Mouse (Mus musculus) activated CD4-positive, CD25-positive, alpha-beta regulatory T cell, adult 4 months (primary cell): ENCODE measurements at regions not wholly inside any gene's neighbourhood (a gene's known extent, or its start where the extent isn't known, plus 50 kb on each side); places are given as distances from the start of the nearest gene placed in this dataset.

Source experiments
- ATAC-seq: one replicate; pipeline ENCODE4 v1.8.0; 2017

GRCm38 (mm10) chr2:117924877-117925276, 186.8 kb upstream of the Thbs1 start:
- ATAC-seq, result no peak

- no peak for ATAC-seq
Measured at GRCm38 (mm10) chr2:117925412-117925811, 186.3 kb upstream of the Thbs1 start.

DNA sequence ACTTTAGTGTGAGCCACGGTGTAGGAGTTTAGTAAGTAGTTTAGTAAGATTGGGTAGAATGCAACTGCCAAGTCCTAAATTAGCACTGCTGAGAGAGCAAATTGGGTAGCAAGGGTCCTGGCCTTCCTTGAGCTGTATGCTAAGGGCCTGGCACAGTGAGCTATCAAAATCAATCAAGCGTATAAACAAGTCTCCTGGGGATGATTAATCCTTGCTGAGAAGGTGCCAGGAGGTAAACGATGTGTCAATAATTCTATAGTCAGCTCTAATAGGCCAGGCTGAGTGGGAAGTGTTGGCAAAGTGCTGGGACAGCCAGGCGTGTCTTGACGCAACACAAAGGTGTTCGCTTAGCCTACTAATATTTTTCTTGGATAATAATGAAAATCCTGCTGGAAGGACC, 183.6 kb upstream of the Thbs1 start:
- no peak for ATAC-seq

DNA sequence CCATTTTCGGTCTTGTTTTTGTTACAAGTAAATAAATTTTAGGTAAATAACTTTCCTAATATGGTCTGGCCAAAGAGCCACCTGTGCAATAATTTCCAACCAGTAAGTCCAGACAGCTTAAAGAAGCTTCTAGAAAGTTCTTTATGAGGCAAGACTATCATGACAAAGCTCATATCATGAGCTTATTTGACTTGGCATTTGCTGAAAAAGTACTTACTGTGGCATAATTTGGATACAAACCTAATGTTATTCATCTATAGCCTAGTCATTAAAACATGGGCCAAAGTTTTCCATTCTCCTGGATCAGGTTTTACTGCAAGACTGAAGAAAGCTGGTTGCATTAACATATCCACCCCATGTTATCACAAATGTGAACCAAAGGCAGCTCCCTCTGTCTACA, 182.1 kb upstream of the Thbs1 start:
- no peak for ATAC-seq

DNA sequence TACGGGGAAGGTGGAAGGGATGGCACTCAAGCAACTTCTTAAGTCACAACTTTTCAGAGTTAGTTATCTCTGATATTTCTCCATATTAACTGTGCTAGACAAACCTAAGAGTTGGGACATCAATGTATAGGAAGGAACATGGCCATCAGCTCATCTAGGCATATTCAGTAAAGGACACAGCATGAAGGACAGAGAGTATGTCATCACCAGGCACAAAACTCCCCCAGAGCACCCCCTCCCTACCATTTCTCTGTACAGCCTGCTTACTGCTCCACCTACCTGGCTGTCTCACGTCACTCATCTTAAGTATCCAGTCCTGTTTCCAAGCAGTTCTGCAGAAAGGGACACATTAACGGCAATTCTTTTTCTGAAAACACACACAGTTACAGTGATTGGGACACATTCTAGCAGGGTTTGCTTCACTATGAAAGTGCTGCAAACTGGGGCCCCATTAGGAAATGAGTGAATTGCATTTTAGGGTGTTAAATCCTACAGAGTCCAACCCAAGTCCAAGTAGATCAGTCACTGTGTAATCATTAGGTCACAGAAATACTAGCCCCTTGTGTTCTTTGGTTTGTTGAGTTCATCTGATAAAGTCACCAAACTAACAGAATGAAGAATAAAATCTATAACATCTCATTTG, 180.7 kb upstream of the Thbs1 start:
- ATAC-seq, result no peak

DNA sequence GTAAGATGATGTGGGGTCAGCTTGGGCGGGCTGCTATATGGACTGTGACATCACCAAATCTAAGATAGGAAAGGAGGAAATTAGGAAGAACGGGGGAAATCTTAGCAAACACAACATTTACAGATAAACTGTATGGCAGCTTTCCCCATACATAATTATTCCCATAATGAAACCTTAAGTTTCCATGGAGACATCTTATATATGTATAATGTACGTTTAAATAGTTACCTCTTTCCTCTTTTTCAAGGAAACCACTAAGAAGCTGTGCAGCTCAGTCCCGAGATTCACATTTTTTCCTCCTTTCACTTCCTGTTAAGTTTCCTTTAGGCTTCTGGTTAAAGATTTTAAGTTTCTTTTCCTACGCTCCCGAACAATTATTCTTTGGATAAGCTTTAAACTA, 175.1 kb upstream of the Thbs1 start:
- no peak for ATAC-seq

GRCm38 (mm10) chr2:117938283-117939049, 173.2 kb upstream of the Thbs1 start:
- ATAC-seq, result no peak

GRCm38 (mm10) chr2:117941517-117942096, 170.1 kb upstream of the Thbs1 start:
- ATAC-seq, result no peak

GRCm38 (mm10) chr2:117943666-117944065, 168.0 kb upstream of the Thbs1 start:
- ATAC-seq, result no peak

DNA sequence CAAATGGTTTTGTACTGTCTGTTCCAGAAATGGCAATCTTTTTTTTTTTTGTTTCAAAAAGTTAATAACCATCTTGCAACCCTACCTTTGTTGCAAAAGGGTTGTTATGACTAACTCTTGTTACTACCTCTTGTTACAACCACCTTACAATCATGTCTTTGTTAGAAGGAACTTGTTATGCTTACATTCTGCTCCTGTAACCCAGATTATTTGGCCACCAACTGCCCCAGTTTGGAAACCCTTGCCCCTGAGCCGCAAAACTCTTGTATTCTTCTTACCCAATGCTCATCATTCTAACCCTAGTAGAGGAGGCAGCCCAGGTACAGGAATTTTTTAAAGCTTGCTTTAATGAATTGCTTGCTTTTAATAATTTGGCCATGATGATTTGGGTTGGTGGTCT, 167.4 kb upstream of the Thbs1 start:
- ATAC-seq, result no peak

GRCm38 (mm10) chr2:117944942-117945341, 166.7 kb upstream of the Thbs1 start:
- no peak for ATAC-seq

- no peak for ATAC-seq
Measured at GRCm38 (mm10) chr2:117950431-117951336, 161.0 kb upstream of the Thbs1 start.

GRCm38 (mm10) chr2:117951337-117951718, 160.3 kb upstream of the Thbs1 start:
- no peak for ATAC-seq

GRCm38 (mm10) chr2:117958737-117959136, 152.9 kb upstream of the Thbs1 start:
- ATAC-seq, result no peak

GRCm38 (mm10) chr2:117959440-117959839, 152.2 kb upstream of the Thbs1 start:
- ATAC-seq, result no peak

DNA sequence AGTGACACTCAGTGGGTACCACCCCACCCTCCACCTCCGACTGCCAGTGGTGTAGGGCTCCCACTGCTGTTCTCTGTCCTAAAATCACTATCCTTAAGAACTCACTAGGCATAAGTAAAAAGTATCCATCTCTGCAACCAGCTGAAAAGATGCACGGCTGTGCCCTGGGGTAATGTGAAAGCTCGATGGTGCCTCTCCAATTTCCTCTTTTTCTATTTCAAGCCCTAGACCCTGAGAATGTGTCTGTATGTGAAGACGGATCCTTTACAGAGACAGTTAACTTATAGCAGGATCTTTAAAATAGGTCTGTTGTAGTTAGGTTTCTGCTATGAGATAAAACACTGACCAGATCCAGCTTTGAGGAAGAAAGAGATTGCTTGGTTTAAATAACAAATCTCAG, 149.1 kb upstream of the Thbs1 start:
- ATAC-seq, result no peak

DNA sequence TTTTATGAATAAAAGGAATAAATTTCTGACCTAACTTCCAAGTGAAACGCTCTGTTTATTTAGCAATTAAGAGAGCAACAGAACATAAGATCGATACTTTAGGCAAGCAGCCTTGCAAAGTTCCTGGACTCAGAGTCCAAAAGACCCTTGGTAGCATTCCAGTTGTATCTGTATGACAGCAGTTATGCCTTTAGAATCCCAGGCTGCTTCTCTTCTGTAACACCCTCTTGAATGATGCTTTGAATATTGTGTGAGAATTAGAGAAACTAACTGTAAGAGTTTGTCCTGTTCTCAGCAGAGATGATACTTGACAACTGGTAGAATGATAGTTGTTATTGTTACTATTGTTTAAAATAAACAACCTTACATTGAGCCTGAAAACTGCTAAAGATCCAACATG, 148.2 kb upstream of the Thbs1 start:
- ATAC-seq, result no peak

DNA sequence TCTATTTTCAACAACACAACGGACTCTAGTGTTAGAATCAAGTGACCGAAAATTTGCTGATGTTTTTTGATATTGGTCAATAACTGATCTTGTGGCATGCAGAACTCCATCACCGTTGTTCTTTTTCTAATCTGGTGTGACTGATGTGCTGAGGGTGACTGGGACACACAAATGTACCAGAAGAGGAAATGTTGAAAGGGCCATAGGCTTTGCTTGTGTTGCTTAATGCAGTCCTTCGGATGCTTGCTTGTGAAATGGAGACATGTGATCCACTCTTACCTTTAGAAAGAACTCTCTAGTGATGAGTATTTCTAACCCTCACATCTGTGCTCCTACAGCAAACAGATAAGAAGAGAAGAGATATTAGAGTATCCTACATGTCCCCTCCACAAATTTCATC, 145.9 kb upstream of the Thbs1 start:
- no peak for ATAC-seq

DNA sequence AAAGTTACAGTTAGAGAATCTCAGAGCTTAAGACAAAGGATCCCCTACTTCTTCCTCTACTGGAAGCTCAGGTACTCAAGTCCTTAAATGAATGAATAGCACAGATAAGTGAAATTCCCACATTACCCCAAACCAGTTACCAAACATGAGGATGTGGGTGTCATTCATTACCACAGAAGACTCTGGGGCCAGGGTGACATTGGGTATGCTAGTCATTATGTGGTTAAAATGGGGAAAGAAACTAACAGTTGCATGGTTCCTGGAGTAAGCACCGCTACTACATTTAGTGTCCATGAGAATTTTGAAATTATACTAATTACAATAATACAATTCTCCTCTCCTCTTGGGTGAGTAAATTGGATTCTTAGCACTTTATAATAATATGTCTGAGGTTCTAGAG, 142.9 kb upstream of the Thbs1 start:
- no peak for ATAC-seq

DNA sequence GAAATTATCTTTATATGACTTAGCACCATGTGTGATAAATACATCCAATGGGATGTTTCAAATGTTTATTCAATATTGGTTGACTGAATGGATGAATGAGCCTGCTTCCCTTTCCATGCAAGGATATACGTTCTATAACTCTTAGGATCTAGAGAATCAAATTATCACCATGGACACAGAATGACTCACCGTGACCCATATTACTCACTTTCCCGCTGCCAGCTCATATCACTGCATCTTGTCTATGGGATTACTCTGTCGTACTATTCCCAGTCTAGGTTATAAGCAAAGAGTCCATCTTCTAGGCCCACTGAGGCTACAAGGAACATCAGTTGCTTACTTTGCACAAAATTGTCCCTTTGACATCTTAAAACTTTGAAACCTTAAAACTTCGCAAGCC, 141.0 kb upstream of the Thbs1 start:
- no peak for ATAC-seq

GRCm38 (mm10) chr2:117977033-117977432, 134.6 kb upstream of the Thbs1 start:
- no peak for ATAC-seq

GRCm38 (mm10) chr2:117980856-117981255, 130.8 kb upstream of the Thbs1 start:
- no peak for ATAC-seq

DNA sequence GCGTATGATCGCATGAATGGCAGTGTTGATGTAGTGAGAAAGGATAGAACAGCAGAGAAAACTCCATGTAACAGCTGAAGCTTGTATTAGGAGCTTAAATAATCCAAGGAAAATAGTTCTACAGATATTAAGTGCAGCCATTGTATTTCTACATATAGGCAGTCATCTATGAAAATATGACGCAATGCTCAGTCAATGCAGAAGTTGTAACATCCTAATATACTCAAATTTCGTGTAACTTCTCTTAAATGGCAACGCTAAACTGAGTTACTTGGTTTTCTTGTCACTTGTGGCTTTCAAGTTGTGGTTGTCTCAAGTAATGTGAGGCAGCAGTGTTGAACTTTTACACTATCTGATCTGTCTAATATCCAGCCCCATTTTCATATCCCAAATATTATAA, 127.1 kb upstream of the Thbs1 start:
- no peak for ATAC-seq
